Mouse (Mus musculus): ENCODE measurements around the gene Gm10428. TPM values are rescaled to one million over a fixed set of nuclear protein-coding genes. Genes with fewer than 3 reads are reported as not detected.

Gene Gm10428
- total RNA-seq, 4 experiments from 2014 or later = not detected

- peak; percentile 67 for DNase-seq (ENCODE audit: low spot score)
These were observed 36.2 kb downstream of the Gm10428 start, which contains the start of gene Zfp286 for GRCm38 (mm10) chr11:62788935-62789616. Gene Zfp286 (minus strand): TSS chr11:62789462.

GRCm38 (mm10) chr11:62789617-62789936, 36.7 kb downstream of the Gm10428 start:
- no peak for DNase-seq (ENCODE audit: low spot score)

Other genes with a start within 250 kb of the Gm10428 start
- gene Cenpv, start 213.8 kb upstream of the Gm10428 start, total RNA-seq (2022) = 10 to 100 TPM; 21.2 to 27.5 (median 24.5) TPM
- gene Ubb, start 201.9 kb upstream of the Gm10428 start, total RNA-seq (2022) = 100 to 1,000 TPM; 692 to 761 (median 719) TPM
- 1 to 10 TPM; 1.6 to 4.1 (median 1.8) TPM for gene Trpv2, start 178.6 kb upstream of the Gm10428 start, total RNA-seq (2022)
- gene Lrrc75a, start 104.6 kb upstream of the Gm10428 start, total RNA-seq (2022) = 1 to 10 TPM; 3.1 to 4.5 (median 3.7) TPM
- 1 to 10 TPM; 5.1 to 5.9 (median 5.7) TPM for gene Mmgt2, start 104.4 kb upstream of the Gm10428 start, total RNA-seq (2022)
- gene Zfp287, start 21.2 kb upstream of the Gm10428 start, total RNA-seq (2022) = 1 to 10 TPM; 2.4 to 3.3 (median 2.9) TPM
- 1 to 10 TPM in 1 of 4 experiments, under 1 TPM in 3; 0.41 to 1.8 (median 0.72) TPM for gene Zfp286, start 36.4 kb downstream of the Gm10428 start, total RNA-seq (2022)
- 10 to 100 TPM in 1 of 4 experiments, 1 to 10 TPM in 3; 6.5 to 10.9 (median 9.0) TPM for gene Trim16, start 67.1 kb downstream of the Gm10428 start, total RNA-seq (2022)
- under 1 TPM; 0.09 to 0.44 (median 0.30) TPM for gene Fbxw10, start 94.0 kb downstream of the Gm10428 start, total RNA-seq (2022)
- 10 to 100 TPM; 18.5 to 24.8 (median 21.2) TPM for gene Tvp23b, start 126.4 kb downstream of the Gm10428 start, total RNA-seq (2022)
- not detected for gene Cdrt4, start 198.1 kb downstream of the Gm10428 start, total RNA-seq (2022)